Mouse (Mus musculus): ENCODE results near the gene Tamm41. TPM values are rescaled to one million over a fixed set of nuclear protein-coding genes. Genes with fewer than 3 reads are reported as not detected.
A peak's percentile ranks its signal among the peaks of the same experiment; 100 is the strongest.

Gene Tamm41
- polyA plus RNA-seq, 1 experiment from 2014 or later = 68.5 TPM

GRCm38 (mm10) chr6:115011792-115012191 is 25.9 kb downstream of the Tamm41 start:
- 68% methylated on average over 8 of the region's 8 CpGs for WGBS
- Histone ChIP-seq H3K4me3 (replicated peaks) (no peak overlapping the region), H3K4me2 (no peak overlapping the region), H3K27ac (no peak overlapping the region), H3K36me3 (replicated peaks) (peaks cover 51% of the 10 kb centered on the region), H3K4me1 (peaks cover 9% of the 10 kb centered on the region), H3K27me3 (no peaks in the 10 kb centered on the region), H3K9me3 (no peaks in the 10 kb centered on the region), H3K9ac (no peak overlapping the region)
- ATAC-seq (ENCODE audit: low FRiP score) = no peak

GRCm38 (mm10) chr6:115010815-115011214 is 26.9 kb downstream of the Tamm41 start:
- H3K27ac ChIP-seq = no peak overlapping the region
- peaks cover 10% of the 10 kb centered on the region for H3K4me1 ChIP-seq
- no peak overlapping the region for H3K4me2 ChIP-seq
- WGBS = 84% methylated on average over 9 of the region's 9 CpGs
- no peaks in the 10 kb centered on the region for H3K9me3 ChIP-seq
- H3K27me3 ChIP-seq = no peaks in the 10 kb centered on the region
- H3K4me3 ChIP-seq (replicated peaks) = no peak overlapping the region
- no peak overlapping the region for H3K9ac ChIP-seq
- peaks cover 46% of the 10 kb centered on the region for H3K36me3 ChIP-seq (replicated peaks)
- ATAC-seq (ENCODE audit: low FRiP score) = no peak

- peaks cover 41% of the 10 kb centered on the region for H3K36me3 ChIP-seq (replicated peaks)
- H3K9ac ChIP-seq = no peak overlapping the region
- H3K27me3 ChIP-seq = no peaks in the 10 kb centered on the region
- no peak overlapping the region for H3K4me3 ChIP-seq (replicated peaks)
- H3K27ac ChIP-seq = no peak overlapping the region
- 80% methylated on average over 9 of the region's 9 CpGs for WGBS
- no peak overlapping the region for H3K4me2 ChIP-seq
- no peak for ATAC-seq (ENCODE audit: low FRiP score)
- no peaks in the 10 kb centered on the region for H3K9me3 ChIP-seq
- peaks cover 10% of the 10 kb centered on the region for H3K4me1 ChIP-seq
Observed at GRCm38 (mm10) chr6:115010304-115010703, 27.4 kb downstream of the Tamm41 start.

- peaks cover 10% of the 10 kb centered on the region for H3K4me1 ChIP-seq
- no peak overlapping the region for H3K4me2 ChIP-seq
- H3K27me3 ChIP-seq = no peaks in the 10 kb centered on the region
- peak; percentile 65; the same call in 1 of the 2 replicates for ATAC-seq (ENCODE audit: low FRiP score)
- H3K36me3 ChIP-seq (replicated peaks) = peaks cover 33% of the 10 kb centered on the region
- no peaks in the 10 kb centered on the region for H3K9me3 ChIP-seq
- H3K9ac ChIP-seq = no peak overlapping the region
- 30% methylated on average over 5 of the region's 5 CpGs for WGBS
- no peak overlapping the region for H3K27ac ChIP-seq
- H3K4me3 ChIP-seq (replicated peaks) = no peak overlapping the region
Observed at GRCm38 (mm10) chr6:115007728-115008127, 29.9 kb downstream of the Tamm41 start.

GRCm38 (mm10) chr6:115006948-115007347 is 30.7 kb downstream of the Tamm41 start:
- Histone ChIP-seq H3K4me3 (replicated peaks) (no peak overlapping the region), H3K9me3 (no peaks in the 10 kb centered on the region), H3K27ac (0 out of 2 replicates have a peak overlapping the region, but pooled peaks have one; percentile 13), H3K4me1 (peaks cover 10% of the 10 kb centered on the region), H3K9ac (0 out of 2 replicates have a peak overlapping the region, but pooled peaks have one; percentile 29), H3K27me3 (no peaks in the 10 kb centered on the region), H3K4me2 (no peak overlapping the region), H3K36me3 (replicated peaks) (peaks cover 29% of the 10 kb centered on the region)
- ATAC-seq (ENCODE audit: low FRiP score) = no peak
- WGBS = 43% methylated on average over 6 of the region's 6 CpGs

- peaks cover 21% of the 10 kb centered on the region for H3K36me3 ChIP-seq (replicated peaks)
- no peak overlapping the region for H3K9ac ChIP-seq
- H3K4me2 ChIP-seq = no peak overlapping the region
- H3K9me3 ChIP-seq = no peaks in the 10 kb centered on the region
- H3K4me1 ChIP-seq = peaks cover 10% of the 10 kb centered on the region
- 81% methylated on average over 3 of the region's 3 CpGs for WGBS
- no peak overlapping the region for H3K27ac ChIP-seq
- H3K4me3 ChIP-seq (replicated peaks) = no peak overlapping the region
- no peaks in the 10 kb centered on the region for H3K27me3 ChIP-seq
- no peak for ATAC-seq (ENCODE audit: low FRiP score)
Observed at GRCm38 (mm10) chr6:115006065-115006464, 31.6 kb downstream of the Tamm41 start.

GRCm38 (mm10) chr6:115005351-115005890 is 32.3 kb downstream of the Tamm41 start:
- Histone ChIP-seq H3K27me3 (no peaks in the 10 kb centered on the region), H3K9me3 (no peaks in the 10 kb centered on the region), H3K27ac (no peak overlapping the region), H3K4me2 (no peak overlapping the region), H3K9ac (no peak overlapping the region), H3K4me1 (peaks cover 10% of the 10 kb centered on the region), H3K4me3 (replicated peaks) (no peak overlapping the region), H3K36me3 (replicated peaks) (peaks cover 17% of the 10 kb centered on the region)
- 89% methylated on average over 8 of the region's 8 CpGs for WGBS
- no peak for ATAC-seq (ENCODE audit: low FRiP score)

- H3K27me3 ChIP-seq = no peaks in the 10 kb centered on the region
- no peak overlapping the region for H3K4me3 ChIP-seq (replicated peaks)
- no peak overlapping the region for H3K4me2 ChIP-seq
- WGBS = 73% methylated on average over 8 of the region's 8 CpGs
- H3K4me1 ChIP-seq = peaks cover 10% of the 10 kb centered on the region
- no peak overlapping the region for H3K9ac ChIP-seq
- ATAC-seq (ENCODE audit: low FRiP score) = no peak
- peaks cover 18% of the 10 kb centered on the region for H3K36me3 ChIP-seq (replicated peaks)
- H3K27ac ChIP-seq = no peak overlapping the region
- no peaks in the 10 kb centered on the region for H3K9me3 ChIP-seq
Observed at GRCm38 (mm10) chr6:115004636-115005035, 33.0 kb downstream of the Tamm41 start.

- WGBS = 87% methylated on average over 16 of the region's 16 CpGs
Observed at GRCm38 (mm10) chr6:114998374-114999031, 39.2 kb downstream of the Tamm41 start.

GRCm38 (mm10) chr6:114997471-114997870 is 40.2 kb downstream of the Tamm41 start:
- no peak overlapping the region for H3K27ac ChIP-seq
- H3K4me1 ChIP-seq = no peaks in the 10 kb centered on the region
- no peak for ATAC-seq (ENCODE audit: low FRiP score)
- H3K27me3 ChIP-seq = no peaks in the 10 kb centered on the region
- no peak overlapping the region for H3K4me3 ChIP-seq (replicated peaks)
- 0 out of 2 replicates have a peak, but pooled peaks cover 2% of the 10 kb centered on the region for H3K9me3 ChIP-seq
- H3K4me2 ChIP-seq = no peak overlapping the region
- peaks cover 9% of the 10 kb centered on the region; the same call in 1 of the 2 replicates for H3K36me3 ChIP-seq (replicated peaks)
- WGBS = 75% methylated on average over 5 of the region's 5 CpGs
- no peak overlapping the region for H3K9ac ChIP-seq

More at GRCm38 (mm10) chr6:114998374-114999031, 39.2 kb downstream of the Tamm41 start:
- no peak overlapping the region for H3K9ac ChIP-seq
- H3K4me2 ChIP-seq = no peak overlapping the region
- no peaks in the 10 kb centered on the region for H3K4me1 ChIP-seq
- H3K27ac ChIP-seq = no peak overlapping the region
- H3K4me3 ChIP-seq (replicated peaks) = no peak overlapping the region
- H3K27me3 ChIP-seq = no peaks in the 10 kb centered on the region
- ATAC-seq (ENCODE audit: low FRiP score) = no peak
- H3K9me3 ChIP-seq = 0 out of 2 replicates have a peak, but pooled peaks cover 2% of the 10 kb centered on the region
- peaks cover 9% of the 10 kb centered on the region; the same call in 1 of the 2 replicates for H3K36me3 ChIP-seq (replicated peaks)

GRCm38 (mm10) chr6:114996910-114997309 is 40.8 kb downstream of the Tamm41 start:
- Histone ChIP-seq H3K4me2 (no peak overlapping the region), H3K9ac (no peak overlapping the region), H3K27me3 (no peaks in the 10 kb centered on the region), H3K36me3 (replicated peaks) (peaks cover 9% of the 10 kb centered on the region; the same call in 1 of the 2 replicates), H3K4me1 (no peaks in the 10 kb centered on the region), H3K27ac (no peak overlapping the region), H3K9me3 (0 out of 2 replicates have a peak, but pooled peaks cover 2% of the 10 kb centered on the region), H3K4me3 (replicated peaks) (no peak overlapping the region)
- 86% methylated on average over 5 of the region's 5 CpGs for WGBS
- ATAC-seq (ENCODE audit: low FRiP score) = no peak

- no peaks in the 10 kb centered on the region for H3K27me3 ChIP-seq
- 87% methylated on average over 5 of the region's 5 CpGs for WGBS
- H3K36me3 ChIP-seq (replicated peaks) = no peaks in the 10 kb centered on the region
- no peak overlapping the region for H3K4me3 ChIP-seq (replicated peaks)
- H3K4me2 ChIP-seq = no peak overlapping the region
- no peak for ATAC-seq (ENCODE audit: low FRiP score)
- H3K4me1 ChIP-seq = no peaks in the 10 kb centered on the region
- no peak overlapping the region for H3K27ac ChIP-seq
- H3K9ac ChIP-seq = no peak overlapping the region
- H3K9me3 ChIP-seq = 0 out of 2 replicates have a peak, but pooled peaks cover 2% of the 10 kb centered on the region
Observed at GRCm38 (mm10) chr6:114994079-114994478, 43.6 kb downstream of the Tamm41 start.

All from forebrain, embryonic 12.5 days (tissue).